Mouse (Mus musculus) forelimb bud, embryonic 11.5 days (tissue): ENCODE results near the gene Racgap1.

Experiments
- DNase-seq: peaks from one replicate; pipeline ENCODE4 v3.0.0-alpha.2; 2012; ENCODE audit warnings: low read depth, low spot score

Gene Racgap1

DNA sequence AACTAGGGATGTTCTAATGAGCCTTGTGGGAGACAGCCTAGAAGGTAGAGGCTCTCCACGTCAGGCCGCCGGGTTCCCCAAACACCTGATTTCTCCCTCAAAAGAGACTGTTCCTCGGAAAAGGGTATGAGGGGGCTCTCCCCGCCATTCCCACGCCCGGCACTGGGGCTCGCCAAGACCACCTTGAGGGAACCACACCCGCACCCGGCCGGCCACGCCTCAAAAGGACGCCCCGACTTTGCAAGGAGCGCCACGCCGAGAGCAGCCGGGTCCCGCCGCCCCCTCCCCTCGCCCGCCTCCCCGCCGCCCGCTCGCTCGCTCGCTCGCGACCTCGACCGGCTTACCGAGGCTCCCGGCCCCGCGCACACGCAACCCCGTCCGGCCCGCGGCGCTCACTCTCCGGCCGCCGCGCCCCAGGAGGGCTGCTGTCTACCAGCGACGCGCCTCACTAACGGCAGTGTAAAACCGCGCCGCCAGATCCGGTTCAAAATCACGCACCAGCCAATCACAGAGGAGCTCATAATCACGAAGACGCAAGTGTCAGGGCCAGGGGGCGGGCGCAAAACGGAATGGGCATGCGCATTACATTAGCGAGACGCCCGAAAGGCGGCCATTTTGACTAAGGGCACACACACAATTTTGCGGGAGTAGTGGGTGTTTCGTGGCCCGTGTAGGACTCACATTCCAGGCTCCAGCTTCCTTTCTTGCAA lies at the start of gene Racgap1:
Gene Racgap1 (minus strand): TSS at position 494 of the 710 bp plus-strand sequence.
- DNase-seq: peak; percentile 96

DNA sequence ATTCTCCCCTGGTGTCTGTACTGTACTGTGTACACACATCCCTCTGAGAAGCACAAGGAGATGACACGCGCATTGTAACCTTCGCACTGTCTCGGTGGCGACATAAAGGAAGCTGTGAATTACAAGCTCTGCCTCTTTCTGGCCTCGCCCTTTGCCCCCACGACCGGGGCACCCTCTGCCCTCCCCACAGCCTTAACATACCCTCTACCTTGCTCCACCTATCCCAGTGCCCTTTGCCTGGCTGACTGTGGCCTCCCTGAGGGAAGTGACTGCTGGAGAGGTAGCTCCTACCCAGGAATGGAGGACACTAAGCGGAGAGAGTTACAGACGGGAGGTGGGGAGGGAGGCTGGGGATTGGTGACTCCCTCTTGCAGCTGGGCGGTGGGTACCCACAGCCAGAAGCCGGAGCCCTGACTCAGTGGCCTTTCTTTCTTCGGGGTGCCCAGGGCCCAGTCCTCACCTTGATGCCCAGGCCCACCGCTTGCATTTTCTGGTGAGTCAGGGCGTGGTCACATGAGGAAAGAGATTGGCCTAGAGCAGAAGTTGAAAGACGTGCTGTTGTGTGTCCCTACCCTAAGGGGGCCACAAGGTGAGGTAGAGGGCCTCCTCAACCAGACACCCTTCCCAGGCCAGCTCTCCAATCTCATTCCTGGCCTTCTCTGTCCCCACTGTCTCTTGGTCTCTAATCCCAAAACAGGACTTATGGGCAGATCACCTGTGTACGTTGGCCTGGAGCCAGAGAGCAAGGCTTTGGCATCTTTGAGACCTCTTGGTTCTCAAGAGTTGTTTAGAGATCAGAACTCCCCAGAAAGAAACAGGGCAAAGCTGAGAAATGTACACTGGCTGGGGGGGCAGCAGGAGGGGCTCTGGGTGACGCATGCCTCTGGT lies 49.0 kb upstream of the Racgap1 start:
- no peak for DNase-seq

DNA sequence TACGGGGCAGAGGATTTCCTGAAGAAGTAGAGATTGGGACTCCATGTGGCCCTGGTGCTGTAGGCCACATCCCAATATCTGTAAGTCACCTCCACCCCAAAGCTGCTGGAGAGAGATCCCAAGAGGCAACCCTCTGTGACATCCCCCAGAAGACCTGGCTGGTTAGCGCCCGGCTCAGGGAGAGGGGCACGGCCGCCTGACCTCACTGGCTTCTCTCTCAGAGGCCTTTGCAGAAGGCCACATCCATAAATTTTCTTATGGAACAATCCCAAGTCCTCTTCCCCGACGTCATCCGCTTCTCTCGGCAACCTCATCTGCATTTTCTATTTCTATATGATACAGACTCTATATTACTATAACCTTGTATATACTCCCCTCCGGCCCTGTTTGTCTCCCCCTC lies 48.3 kb upstream of the Racgap1 start:
- no peak for DNase-seq

GRCm38 (mm10) chr15:99698533-99699085 lies 47.2 kb upstream of the Racgap1 start:
- DNase-seq: no peak

DNA sequence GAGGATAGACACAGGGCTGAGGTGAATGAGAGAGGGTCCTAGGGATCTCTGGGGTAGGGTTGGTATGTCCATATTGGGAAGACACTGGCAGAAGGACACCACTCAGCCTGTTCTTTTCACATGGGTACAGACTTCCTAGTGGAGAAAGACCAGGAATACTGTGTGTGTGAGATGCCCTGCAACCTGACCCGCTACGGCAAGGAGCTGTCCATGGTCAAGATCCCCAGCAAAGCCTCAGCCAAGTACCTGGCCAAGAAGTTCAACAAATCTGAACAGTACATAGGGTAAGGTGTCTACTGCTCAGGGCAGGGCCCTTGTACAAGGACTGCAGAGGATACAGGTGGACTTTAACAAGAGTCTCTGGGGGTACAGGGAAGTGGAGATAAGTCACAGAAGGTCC lies 45.9 kb upstream of the Racgap1 start:
- peak; percentile 38 for DNase-seq

DNA sequence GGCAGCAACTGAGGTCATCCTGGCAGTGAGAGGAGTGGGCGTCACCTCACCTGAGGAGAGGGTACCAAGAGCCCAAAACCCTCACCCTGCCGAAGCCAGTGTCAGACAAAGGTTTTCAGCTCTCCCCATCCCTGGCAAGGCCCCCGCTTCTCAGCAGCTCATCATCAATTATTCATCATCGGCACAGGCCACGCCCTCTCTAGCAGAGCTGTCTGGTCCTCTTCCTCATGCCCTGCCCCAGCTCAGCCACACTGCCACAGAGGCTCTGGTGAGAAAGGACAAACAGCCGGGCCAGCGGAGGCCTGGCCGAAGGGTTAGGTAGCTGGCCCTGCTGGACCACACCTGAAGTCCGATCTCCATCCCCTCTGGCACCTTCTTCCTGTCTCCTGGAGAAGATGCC lies 40.5 kb upstream of the Racgap1 start:
- no peak for DNase-seq

GRCm38 (mm10) chr15:99690924-99691323 lies 39.5 kb upstream of the Racgap1 start:
- no peak for DNase-seq

DNA sequence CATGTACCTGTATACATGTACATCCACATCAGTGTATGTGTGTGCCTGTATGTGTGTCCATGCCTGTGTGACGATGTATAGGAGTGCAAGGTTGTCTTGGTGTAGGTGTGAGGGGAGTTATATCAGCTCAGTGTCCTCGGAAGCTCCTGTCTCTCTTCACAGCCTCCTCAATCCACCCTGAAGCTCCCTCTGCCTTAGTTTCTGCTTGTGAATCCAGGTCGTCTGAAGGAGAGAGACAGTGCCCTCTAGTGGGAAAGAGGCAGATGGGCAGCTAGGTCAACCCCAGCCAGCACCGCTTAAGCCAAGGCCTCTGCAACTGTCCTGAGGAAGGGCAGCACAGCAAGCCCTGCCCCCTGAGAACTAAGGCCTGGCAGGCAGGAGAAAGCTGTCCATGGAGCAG lies 37.3 kb upstream of the Racgap1 start:
- peak; percentile 71 for DNase-seq

DNA sequence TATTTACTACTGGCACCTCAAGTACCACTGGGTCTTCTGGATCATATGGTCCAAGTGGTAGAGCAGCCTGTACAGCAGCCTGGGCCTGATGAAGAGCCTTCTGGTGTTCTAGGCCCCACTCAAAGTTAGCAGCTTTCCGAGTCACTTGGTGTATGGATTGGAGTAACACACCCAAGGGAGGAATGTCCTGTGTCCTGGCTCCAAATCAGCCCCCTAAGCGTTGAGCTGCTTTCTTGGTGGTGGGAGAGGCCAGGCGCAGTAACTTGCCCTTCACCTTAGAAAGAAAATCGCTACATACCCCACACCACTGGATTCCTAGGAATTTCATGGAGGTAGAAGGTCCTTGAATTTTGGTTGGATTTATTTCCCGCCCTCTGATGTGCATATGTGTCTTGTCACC lies 32.7 kb upstream of the Racgap1 start:
- DNase-seq: no peak

GRCm38 (mm10) chr15:99682880-99683279 lies 31.4 kb upstream of the Racgap1 start:
- DNase-seq: no peak

GRCm38 (mm10) chr15:99679008-99679407 lies 27.6 kb upstream of the Racgap1 start:
- DNase-seq: no peak

GRCm38 (mm10) chr15:99678063-99678800 lies 26.8 kb upstream of the Racgap1 start:
- DNase-seq: no peak

- no peak for DNase-seq
Observed at GRCm38 (mm10) chr15:99677089-99677488, 25.6 kb upstream of the Racgap1 start.

DNA sequence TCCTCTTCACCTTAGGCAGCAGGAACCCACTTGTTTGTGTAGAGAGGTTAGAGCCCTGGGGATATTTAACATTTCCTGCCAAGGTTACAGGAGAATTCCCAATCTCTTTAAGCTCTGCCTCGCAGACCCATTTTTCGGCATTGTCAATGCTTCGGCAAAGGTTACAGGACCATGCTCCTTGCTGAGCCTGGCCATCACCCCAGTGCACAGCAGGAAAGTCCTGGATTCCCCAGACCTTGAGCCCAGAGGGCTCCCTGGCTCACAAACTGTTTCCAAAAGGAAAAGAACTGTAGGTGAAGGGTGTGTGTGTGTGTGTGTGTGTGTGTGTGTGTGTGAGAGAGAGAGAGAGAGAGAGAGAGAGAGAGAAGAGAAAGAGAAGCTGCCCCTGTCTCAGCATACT lies 23.4 kb upstream of the Racgap1 start:
- no peak for DNase-seq

DNA sequence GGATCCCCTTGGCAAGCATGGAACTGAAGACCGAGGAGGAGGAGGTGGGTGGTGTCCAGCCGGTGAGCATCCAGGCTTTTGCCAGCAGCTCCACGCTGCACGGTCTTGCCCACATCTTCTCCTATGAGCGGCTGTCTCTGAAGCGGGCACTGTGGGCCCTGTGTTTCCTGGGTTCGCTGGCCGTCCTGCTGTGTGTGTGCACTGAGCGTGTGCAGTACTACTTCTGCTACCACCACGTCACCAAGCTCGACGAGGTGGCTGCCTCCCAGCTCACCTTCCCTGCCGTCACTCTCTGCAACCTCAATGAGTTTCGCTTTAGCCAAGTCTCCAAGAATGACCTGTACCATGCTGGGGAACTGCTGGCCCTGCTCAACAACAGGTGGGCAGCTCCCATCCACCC lies 20.3 kb upstream of the Racgap1 start:
- DNase-seq: no peak

- DNase-seq: no peak
Observed at GRCm38 (mm10) chr15:99670964-99671670, 19.7 kb upstream of the Racgap1 start.

- DNase-seq: no peak
Observed at GRCm38 (mm10) chr15:99670154-99670821, 18.8 kb upstream of the Racgap1 start, which contains the start of gene Asic1. Gene Asic1 (plus strand): TSS chr15:99670368.

DNA sequence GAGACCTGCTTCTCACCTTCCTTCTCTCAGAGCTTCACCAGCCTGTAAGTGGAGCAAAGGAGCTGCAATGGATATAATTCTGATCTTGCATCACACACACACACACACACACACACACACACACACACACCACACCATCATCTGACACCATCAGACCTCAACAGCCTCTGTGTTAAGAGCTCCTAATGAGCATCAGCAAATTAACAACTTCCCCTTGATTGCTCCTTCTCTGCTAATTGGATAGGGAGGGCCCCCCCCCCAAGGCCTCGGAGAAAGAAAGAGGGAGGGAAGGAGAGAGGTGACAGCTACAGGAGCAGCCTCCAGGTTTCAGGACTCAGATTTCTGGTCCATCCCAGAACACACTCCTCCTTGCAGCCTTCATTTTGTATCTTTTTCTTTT lies 17.9 kb upstream of the Racgap1 start:
- no peak for DNase-seq

- peak; percentile 79 for DNase-seq
Observed at GRCm38 (mm10) chr15:99668881-99669280, 17.4 kb upstream of the Racgap1 start.

- no peak for DNase-seq
Observed at GRCm38 (mm10) chr15:99667544-99667943, 16.1 kb upstream of the Racgap1 start.
